Mouse (Mus musculus): ENCODE measurements around the gene Olfr61. TPM values are rescaled to one million over a fixed set of nuclear protein-coding genes. Genes with fewer than 3 reads are reported as not detected.

Olfr61 gene
- polyA plus RNA-seq, 1 experiment from 2014 or later: not detected

GRCm38 (mm10) chr7:140681651-140682050 lies 52.9 kb downstream of the Olfr61 start, which contains the start of gene Olfr45:
Gene Olfr45 (plus strand): TSS chr7:140681951.
- WGBS: 83% methylated on average over 1 of the region's 1 CpGs
- Histone ChIP-seq H3K9ac (replicated peaks; ENCODE audit: low read depth) (no peak within 1 kb of the TSS), H3K27me3 (replicated peaks; ENCODE audit: insufficient read depth, low read length) (no peaks in the 10 kb centered on the region), H3K9me3 (ENCODE audit: low read length) (no peaks in the 10 kb centered on the region), H3K4me2 (replicated peaks; ENCODE audit: low read depth, low read length) (no peak within 1 kb of the TSS), H3K27ac (ENCODE audit: low read length) (no peak within 1 kb of the TSS), H3K4me1 (ENCODE audit: insufficient read depth, low read depth, low read length) (no peaks in the 10 kb centered on the region), H3K36me3 (ENCODE audit: insufficient read depth, low read length) (no peaks in the 10 kb centered on the region), H3K4me3 (ENCODE audit: low read depth, low read length) (no peak within 1 kb of the TSS)
- no peak for ATAC-seq
- no peak for DNase-seq (ENCODE audit: low spot score)
- no peak for TF ChIP-seq EP300 (IDR thresholded peaks at IDR 0.05)

Other genes with a start within 250 kb of the Olfr61 start
- gene Olfr531, start 226.1 kb upstream of the Olfr61 start, polyA plus RNA-seq (2015; fragmentation: Nextera tagmentation; extraction: Ambion mirVana): not detected in 2 replicates
- gene Olfr532, start 207.3 kb upstream of the Olfr61 start, polyA plus RNA-seq (2015; fragmentation: Nextera tagmentation; extraction: Ambion mirVana): not detected in 2 replicates
- gene Olfr533, start 165.6 kb upstream of the Olfr61 start, polyA plus RNA-seq (2015; fragmentation: Nextera tagmentation; extraction: Ambion mirVana): not detected in 2 replicates
- gene Olfr535, start 144.8 kb upstream of the Olfr61 start, polyA plus RNA-seq (2015; fragmentation: Nextera tagmentation; extraction: Ambion mirVana): not detected in 2 replicates
- not detected in 2 replicates for gene Olfr536, start 121.6 kb upstream of the Olfr61 start, polyA plus RNA-seq (2015; fragmentation: Nextera tagmentation; extraction: Ambion mirVana)
- not detected in 2 replicates for gene Olfr538, start 61.1 kb upstream of the Olfr61 start, polyA plus RNA-seq (2015; fragmentation: Nextera tagmentation; extraction: Ambion mirVana)
- gene Olfr46, start 27.7 kb upstream of the Olfr61 start, polyA plus RNA-seq (2015; fragmentation: Nextera tagmentation; extraction: Ambion mirVana): 0.01 TPM in 1 of 2 replicates, not detected in the other
- not detected in 2 replicates for gene Olfr53, start 17.5 kb downstream of the Olfr61 start, polyA plus RNA-seq (2015; fragmentation: Nextera tagmentation; extraction: Ambion mirVana)
- gene Olfr539, start 31.0 kb downstream of the Olfr61 start, polyA plus RNA-seq (2015; fragmentation: Nextera tagmentation; extraction: Ambion mirVana): not detected in 2 replicates
- gene Olfr45, start 53.0 kb downstream of the Olfr61 start, polyA plus RNA-seq (2015; fragmentation: Nextera tagmentation; extraction: Ambion mirVana): not detected in 2 replicates
- gene Olfr541, start 68.3 kb downstream of the Olfr61 start, polyA plus RNA-seq (2015; fragmentation: Nextera tagmentation; extraction: Ambion mirVana): not detected in 2 replicates
- 1.5 and 1.9 TPM in 2 replicates for gene Cyp2e1, start 134.8 kb downstream of the Olfr61 start, polyA plus RNA-seq (2015; fragmentation: Nextera tagmentation; extraction: Ambion mirVana)
- not detected in 2 replicates for gene Syce1, start 158.9 kb downstream of the Olfr61 start, polyA plus RNA-seq (2015; fragmentation: Nextera tagmentation; extraction: Ambion mirVana)
- gene Zfp941, start 193.2 kb downstream of the Olfr61 start, polyA plus RNA-seq (2015; fragmentation: Nextera tagmentation; extraction: Ambion mirVana): 0.21 and 0.30 TPM in 2 replicates
- gene Urah, start 206.0 kb downstream of the Olfr61 start, polyA plus RNA-seq (2015; fragmentation: Nextera tagmentation; extraction: Ambion mirVana): 12.6 and 15.0 TPM in 2 replicates
- gene Scgb1c1, start 216.6 kb downstream of the Olfr61 start, polyA plus RNA-seq (2015; fragmentation: Nextera tagmentation; extraction: Ambion mirVana): 25.9 and 27.0 TPM in 2 replicates
- gene Odf3, start 218.8 kb downstream of the Olfr61 start, polyA plus RNA-seq (2015; fragmentation: Nextera tagmentation; extraction: Ambion mirVana): not detected in 2 replicates
- gene Gm45785, start 227.4 kb downstream of the Olfr61 start, polyA plus RNA-seq (2015; fragmentation: Nextera tagmentation; extraction: Ambion mirVana): not detected in 2 replicates
- 63.6 and 68.0 TPM in 2 replicates for gene Ric8a, start 228.0 kb downstream of the Olfr61 start, polyA plus RNA-seq (2015; fragmentation: Nextera tagmentation; extraction: Ambion mirVana)
- gene Bet1l, start 228.6 kb downstream of the Olfr61 start, polyA plus RNA-seq (2015; fragmentation: Nextera tagmentation; extraction: Ambion mirVana): 69.1 and 81.7 TPM in 2 replicates